Mouse (Mus musculus): ENCODE data around the gene Gpr87.

Gpr87 gene

DNA sequence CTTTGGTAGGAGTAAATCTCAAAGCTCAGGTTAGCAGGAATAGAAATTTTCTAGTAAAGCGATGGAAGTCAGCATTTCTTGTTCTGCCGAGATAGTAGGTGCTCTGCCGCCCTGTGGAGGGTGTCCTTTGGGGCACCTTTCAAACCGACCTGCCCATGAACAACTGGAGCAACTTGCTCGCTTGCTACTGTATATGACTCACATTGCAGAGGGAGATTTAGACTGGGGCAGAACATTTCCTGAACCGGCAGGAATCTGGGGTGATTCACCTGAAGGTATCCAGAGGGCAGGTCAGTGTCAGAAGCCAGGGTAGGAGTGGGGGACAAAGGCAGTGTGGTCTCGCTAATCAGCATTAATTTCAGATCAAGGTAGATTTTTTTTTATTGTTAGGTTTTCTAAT, at the start of gene Gpr87:
Gene Gpr87 (minus strand): TSS at position 167 of the 400 bp plus-strand sequence.
- no peak for DNase-seq (ENCODE audit: low spot score)

DNA sequence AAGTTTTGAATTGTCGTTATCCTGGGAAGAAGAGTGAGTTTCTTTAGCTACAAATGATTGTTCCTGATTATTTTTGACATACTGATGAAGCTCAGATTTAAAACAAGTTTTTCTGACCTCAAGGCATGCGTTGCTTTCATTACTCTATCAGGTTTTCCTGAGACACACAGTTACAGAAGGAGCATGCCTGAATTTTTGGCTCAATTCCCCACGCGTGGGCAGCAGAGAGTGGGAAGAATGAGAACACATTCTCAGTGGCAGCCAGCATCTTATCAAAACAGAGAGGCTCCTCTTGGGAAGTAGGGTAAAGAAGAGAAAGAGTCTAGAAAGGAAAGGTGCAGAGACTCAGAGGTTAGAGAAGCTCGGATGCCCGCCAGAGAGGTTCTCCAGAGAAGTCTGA, 48.5 kb upstream of the Gpr87 start:
- no peak for DNase-seq (ENCODE audit: low spot score)

DNA sequence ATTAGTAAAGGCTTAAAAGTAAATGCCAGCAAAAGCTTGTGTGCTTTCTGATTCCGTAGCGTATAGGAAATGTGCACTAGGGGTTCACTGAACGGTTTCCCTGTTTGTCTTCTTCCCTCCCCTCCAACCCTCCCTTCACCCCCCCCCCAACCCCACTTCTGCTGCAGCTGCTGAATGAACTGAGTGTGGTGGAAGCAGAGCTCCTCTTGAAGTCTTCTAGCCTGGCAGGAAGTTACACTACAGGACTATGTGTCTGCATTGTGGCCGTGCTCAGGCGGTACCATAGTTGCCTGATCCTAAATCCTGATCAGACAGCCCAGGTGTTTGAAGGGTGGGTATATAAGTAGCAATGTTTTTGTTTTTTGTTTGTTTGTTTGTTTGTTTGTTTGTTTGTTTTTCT, 40.0 kb upstream of the Gpr87 start:
- DNase-seq (ENCODE audit: low spot score) = no peak

DNA sequence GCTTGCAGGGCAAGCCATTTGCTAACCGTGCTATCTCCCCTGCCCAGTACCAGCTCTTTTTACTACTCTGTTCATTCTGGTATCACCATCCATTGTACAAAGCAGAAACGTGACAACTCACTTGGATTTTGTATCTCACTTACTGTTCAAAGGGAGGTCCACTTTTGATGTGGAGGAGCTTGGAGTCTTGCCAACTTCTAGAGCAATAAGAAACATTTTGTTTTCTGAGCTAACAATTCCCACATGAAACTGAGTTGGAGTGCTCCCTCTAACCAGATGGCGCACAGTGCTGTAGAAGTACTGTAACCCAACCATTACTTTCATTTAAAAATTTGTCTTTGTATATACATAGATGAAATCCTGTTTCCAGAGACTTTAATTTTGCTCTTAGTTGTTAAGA, 36.0 kb upstream of the Gpr87 start:
- DNase-seq (ENCODE audit: low spot score) = no peak

DNA sequence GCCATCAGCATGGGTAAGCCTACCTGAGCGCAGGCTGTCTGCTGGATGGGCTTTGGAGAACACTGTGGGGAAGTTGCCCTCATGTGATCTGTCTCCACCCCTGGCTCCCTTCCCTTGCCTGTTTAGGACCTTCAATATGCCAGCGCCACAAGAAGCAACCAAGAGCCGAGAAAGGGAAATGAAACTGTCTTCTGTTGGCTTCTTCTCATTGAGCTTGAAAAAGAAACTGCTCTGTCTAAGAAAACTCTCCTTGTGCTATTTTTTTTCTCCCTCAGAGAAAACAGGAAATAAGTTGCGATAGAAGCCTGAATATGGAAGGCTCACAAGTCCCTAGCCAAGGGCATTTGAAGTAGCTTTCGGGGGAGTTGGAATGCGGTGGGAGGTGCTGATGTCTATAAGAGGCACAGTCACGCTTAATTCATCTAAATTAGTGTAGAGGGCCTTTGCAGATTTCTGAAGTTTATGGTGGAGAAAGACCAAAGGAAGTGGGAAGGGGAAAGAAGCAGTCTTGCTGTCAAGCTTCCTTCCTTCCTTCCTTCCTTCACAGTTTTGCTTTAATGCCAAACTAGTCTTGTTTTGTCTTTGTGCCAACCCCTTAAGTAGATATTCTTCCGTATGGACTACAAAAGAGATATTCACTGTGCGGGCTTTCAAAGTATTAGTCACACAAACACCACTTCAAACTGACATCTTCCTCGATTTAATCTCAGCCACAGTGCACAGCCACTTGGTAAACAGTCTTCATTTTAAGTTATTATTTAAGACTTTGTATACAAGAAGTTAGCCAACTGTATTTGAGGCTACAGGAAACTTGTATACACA, 34.0 kb upstream of the Gpr87 start:
- DNase-seq (ENCODE audit: low spot score) = peak; percentile 7

DNA sequence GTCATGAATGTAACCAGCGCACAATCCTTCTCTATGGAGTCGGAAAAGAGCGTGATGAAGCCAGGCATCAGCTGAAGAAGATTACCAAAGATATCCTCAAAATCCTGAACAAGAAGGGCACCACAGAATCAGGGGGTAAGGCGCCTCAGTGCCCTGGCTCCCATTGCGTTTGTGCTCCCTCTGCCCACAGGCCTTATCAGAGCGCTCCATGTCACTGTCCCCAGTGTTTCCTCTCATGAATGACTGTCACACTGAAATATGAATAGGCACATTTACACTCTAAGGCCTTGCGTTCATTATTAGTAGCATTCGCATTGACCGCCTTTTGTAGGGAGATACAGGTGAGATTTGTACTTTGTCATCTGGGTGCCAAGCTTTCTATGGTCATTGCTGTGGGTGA, 32.8 kb upstream of the Gpr87 start:
- no peak for DNase-seq (ENCODE audit: low spot score)

DNA sequence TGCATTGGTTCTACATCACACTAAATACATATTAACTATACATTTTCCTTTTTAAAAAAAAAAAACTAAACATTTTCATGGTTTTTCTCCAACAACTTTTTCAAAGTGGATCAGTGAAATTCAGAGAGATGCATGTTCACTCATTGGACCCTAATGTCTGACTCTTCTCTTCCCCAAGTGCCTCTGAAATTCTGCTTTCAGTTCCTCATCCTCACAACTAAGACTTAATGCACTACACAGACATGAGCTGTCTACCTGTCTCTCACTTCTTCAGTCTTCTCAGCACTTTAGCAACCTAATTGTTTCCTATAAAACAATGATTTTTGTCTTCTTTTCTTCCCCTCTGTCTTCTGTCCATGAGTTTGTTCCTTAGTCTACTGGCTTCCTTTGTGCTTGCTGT, 30.5 kb upstream of the Gpr87 start:
- DNase-seq (ENCODE audit: low spot score) = no peak

DNA sequence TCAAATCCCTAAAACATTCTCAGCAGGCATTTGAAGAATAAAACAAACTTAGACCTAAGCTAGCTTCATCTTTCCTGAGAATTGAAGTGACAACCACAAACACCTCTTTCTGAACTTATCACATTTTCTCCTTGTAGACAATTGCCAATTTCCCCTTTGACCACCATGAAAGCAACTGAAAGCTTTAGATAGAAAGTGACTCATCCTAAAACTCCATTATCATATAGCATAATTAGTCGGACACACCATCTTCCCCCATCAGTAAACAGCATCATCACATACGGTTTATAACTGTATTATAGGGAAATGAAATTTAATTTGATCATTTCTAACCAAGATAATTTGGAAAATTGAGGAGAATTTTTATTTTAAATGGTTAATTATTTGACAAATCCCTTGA, 27.4 kb upstream of the Gpr87 start:
- no peak for DNase-seq (ENCODE audit: low spot score)

DNA sequence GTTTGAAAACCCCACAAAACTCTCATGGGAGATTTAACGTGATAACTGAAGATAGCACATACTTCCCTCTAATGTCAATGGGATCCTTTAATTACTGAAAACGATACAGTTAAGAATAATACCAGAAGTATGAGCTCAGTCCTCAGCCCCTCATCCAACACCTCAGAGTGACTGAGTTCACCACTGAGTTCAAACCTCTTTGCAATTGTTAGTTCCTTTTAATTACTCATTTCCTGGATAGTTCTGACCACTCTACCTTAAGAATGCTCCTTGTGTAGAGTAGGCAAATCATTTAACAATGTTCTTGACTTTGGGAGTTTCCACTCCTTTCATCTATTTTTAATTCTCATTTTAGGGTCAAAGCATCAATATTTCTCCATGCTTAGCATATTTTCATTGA, 24.4 kb upstream of the Gpr87 start:
- DNase-seq (ENCODE audit: low spot score) = no peak

DNA sequence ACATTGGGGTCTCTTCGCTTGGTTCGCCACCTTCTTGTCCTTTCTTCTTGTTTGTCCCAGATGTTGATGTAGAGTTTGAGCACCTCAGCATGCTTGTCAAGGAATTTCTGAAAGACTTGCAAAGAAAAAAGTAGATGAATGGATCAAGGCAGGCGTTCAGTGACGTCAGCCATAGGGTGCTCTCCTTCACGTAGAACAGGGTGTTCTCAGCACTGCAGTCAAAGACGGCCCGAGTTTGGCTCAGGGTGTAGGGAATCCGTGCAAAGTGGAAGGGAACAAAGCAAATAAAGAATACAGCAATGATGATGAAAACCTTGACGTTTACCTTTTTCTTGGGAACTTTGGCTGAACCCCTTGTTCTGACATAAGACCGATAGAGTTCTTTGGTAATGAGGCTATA, 22.3 kb upstream of the Gpr87 start:
- DNase-seq (ENCODE audit: low spot score) = no peak

DNA sequence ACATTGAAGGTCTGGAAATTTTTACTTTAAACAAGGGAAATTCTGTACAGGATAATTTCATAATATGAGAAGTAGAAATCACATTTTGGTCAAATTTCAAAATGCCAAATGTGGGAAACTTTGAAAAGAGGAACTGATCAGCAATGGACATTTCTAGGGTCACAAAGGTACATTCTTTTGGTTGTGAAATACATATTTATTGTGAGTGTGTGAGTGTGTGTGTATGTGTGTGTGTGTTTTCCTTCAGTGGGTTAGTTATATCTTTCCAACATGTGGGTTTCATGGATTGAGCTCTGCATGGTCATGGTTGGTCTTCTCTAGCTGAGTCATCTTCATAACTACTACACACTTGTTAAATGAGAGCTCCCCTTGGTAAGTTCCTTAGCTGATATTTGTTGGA, 17.5 kb upstream of the Gpr87 start:
- no peak for DNase-seq (ENCODE audit: low spot score)

DNA sequence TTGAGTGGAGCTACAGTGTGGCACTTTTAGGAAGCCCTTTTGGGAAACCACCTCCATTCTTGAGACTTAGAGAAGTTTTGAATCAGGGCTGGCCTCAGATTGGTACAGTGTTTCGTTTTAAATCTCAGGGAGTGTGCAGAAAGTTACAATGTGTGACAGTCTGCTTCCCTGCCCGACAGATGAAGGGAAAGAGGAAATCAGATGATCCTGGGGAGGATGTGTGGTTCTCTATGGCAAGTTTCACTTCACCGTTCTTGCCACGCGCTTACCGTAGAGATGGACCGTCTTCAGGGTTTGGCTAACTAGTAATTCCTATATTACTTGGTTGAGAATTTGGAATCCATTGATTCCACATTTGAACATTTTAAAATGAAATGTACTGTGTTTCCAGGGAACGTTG, 16.9 kb upstream of the Gpr87 start:
- DNase-seq (ENCODE audit: low spot score) = no peak

DNA sequence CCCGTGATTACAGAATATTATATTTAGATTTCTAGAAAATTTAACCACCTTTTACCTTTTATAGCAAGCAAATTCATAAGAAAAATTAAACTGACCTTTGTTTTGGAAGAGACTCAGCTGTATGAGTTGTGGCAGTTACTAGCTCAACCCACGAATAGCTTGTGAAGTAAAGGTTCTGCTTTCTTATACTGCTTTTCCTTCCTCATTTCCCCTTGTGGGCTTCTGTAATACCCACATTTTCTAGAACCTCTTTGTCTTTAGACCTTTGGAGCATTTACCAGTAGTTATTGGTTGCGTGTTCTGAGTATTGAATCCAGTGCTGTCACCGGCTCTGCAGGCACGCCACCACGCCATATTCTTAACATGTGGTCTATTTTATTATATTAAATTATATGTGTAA, 15.8 kb upstream of the Gpr87 start, which contains the start of gene P2ry13:
Gene P2ry13 (minus strand): TSS at position 156 of the 400 bp plus-strand sequence.
- DNase-seq (ENCODE audit: low spot score) = no peak

DNA sequence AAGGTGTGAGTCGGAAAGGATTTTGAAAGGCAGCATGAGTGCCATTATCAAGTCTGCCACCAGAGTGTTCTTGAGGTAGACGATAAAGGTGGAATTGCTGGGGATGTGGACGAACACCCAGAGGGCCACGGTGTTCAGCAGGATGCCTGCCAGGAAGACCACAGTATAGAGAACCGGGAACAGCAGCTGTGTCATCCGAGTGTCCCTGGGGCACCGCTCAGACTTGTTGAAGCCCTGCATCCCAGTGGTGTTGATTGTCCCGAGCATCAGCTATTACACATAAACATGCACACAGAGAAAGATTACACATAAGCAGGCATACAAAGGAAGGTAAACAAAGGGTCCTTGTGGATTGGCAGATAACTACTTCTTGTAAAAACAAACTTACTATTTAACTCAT, 15.2 kb upstream of the Gpr87 start:
- DNase-seq (ENCODE audit: low spot score) = no peak

DNA sequence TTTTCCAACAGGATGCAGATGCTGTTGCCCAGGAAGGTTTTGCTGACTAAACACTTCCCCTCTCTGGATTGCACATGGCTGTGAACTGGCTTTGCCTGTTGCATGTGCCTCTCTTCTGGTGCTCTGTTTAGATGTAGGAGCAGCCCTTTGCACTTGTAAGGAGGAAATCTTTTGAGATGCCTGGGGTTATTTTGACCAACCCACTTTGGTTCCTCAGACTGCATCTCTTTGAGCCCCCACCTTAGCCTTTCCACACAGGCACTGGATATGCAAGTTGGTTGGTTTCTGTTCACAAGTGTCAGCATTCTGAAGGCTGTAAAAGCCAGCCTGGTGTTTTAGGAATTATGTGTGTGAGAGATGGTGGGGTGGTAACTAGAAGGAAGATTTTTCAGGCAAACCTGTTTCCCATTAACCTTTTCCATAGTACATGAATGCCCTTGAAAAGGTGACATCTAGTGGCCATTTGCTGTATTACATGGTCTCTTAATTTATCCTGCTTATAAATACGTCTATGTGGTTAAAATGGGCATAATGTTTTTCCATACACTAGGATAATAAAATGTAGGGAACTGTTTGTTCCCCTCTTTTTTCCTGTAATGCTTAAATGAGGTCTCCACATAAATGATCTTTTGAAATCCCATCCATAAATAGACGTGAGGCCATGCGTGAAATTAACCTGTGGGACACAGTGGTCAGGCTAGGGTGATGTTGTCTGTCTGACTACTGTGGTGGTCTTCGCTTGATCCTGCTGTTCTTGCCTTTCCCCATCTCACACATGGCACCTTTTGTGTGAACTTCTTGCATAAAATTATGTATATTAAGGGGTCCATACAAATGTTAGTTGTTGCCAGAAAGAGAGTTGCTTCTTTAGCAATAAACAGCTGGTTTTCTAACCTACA, 14.0 kb upstream of the Gpr87 start:
- peak; percentile 83 for DNase-seq (ENCODE audit: low spot score)

DNA sequence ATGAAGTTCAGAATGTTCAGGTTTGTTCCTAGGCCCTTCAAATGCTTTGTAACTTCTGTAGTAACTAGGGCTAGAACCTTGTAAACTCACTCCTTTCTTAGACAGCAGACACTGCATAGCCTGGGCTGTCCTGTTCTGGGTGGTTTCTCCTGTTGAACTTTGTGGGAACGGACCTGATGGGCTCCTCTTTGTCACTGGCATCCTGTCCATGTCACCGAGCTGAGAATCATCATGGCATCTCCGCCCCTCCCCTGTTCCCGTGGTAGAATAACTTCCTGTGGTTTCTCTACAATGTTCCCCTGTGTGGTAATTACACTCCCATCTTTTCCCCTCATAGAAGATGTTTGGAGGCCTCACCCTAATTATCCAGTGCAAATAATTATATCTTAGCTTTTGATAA, 11.0 kb upstream of the Gpr87 start:
- DNase-seq (ENCODE audit: low spot score) = no peak

DNA sequence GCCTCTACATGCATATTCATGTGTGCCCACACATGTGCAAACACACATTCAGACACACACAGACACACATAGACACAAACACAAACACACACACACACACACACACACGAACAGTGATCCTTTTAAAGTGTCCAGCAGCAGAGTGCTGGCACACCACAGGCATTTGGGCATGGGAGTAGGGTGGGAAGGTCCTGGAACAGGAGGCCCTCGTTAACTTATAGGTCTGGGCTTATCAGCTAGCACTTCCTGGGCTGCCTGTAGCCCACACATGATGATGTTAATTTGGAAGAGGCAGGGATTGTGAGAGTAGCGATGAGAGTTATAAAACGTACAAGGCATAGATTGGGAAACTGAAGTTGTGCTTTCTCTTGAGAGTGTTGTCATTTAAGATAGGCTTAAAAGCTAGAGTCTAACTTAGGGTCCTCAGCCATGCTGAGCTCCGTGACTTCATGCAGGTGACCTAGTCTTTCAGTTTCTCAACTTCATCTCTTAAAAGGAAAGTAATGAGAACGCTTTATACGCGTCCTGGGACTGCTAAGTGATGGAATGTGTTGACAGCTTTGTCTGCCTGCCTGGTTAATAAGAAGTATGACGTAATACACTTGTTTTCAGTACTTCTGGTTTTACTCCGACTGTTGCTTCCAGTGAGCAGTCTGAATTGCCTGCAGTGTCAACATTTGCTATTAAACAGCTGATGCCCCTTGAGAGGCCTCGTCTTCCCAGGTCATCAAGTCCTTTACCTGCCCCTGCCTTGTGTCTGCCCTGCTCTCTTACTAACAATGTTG, 10.0 kb upstream of the Gpr87 start:
- peak; percentile 49 for DNase-seq (ENCODE audit: low spot score)

DNA sequence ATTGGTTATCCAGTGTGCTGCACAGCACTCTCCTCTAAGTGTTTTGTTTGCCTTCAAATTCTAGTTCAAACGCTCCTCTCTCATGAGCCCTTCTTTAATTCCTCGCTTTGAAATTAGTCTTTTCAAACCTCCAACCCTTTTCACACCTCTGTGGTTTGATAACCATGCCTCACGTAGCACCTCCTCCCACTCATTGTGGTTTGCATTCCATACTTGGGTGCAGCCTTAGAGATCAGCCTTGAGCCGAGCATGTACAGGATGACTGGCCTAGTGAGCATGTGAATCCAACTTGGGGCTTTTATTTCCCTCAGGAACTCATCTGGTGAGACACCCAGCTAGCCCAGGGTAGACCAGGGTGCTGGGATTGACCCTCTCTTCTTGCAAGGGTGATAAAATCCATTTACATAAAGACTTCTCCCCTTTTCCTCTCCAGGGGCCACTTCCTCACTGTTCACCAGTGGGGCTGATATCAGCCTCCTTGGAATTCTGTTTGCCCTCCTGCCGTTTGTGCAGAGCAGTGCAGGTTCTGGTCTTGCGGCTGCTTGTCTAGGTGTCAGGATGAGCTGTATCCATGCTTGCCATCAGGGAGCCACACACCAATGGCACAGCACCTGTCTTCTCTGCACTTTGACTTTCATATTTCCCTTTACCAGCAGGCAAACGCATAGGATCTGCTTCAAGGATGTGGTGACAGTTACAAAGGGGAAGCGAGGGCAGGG, 9.1 kb upstream of the Gpr87 start:
- DNase-seq (ENCODE audit: low spot score) = no peak

DNA sequence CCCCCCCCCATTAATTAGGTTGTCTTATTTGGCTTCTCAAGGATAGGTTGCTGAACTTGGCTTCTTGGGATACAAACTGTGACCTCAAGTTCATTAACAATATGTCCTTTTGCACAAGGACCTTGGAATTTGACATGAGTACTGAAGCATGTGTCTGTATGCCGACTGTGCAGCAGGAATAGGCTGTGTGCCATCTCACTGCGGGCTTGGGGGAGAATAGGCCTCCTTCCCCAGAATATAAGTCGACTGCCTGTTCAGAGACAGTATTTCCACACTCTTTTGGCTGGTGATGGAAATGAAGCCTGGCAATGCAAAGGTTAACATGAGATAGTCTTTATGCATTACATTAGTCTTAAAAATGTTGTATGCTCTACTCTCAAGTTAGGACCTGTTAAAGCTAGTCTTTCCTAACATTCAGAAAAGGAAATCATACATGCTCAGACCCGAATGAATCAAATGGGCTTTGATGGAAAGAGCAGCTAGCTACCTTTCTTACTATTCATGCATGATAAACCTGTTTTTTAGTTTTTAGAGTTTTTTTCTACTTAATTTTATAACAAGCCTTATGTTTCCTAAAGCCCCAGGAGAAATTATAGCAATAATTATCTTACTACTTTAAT, 2.5 kb upstream of the Gpr87 start:
- no peak for DNase-seq (ENCODE audit: low spot score)

DNA sequence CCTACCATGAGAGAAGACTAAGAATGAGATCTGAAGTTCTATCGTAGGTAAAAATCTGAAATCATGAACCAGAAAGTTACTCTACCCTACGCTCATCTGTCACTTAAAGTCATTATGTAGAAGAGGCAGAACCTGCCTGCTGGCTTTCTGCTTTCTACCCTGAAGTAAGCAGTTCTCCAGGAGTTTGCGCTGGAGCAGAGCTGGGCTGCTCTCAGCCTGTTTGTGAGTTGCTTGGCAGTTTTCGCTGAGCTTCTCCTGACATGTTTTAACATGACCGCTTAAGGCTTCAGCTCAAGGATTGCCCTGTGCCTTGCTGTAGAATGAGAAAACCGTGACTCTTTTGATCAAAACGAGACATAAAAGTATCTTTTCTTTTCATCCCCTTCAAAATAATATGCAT, 805 bp downstream of the Gpr87 start:
- no peak for DNase-seq (ENCODE audit: low spot score)

DNA sequence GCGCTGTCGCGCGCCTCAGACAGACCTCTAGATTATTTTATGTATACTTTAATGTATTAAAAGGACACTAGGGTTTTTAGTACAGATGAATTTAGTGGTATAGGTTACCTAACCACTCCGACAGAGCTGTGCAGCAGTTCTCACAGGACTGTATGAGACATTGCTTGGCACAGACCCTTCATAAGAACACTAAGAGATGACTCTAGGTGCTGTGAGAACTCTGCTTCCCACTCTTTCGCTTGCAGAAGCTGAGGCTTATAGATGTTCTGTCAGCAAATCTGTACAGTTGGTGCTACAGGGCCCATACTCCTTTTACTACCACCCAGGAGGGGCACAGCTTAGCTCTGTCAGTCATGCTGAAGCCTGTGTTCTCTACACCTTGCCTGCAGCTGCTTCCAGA, 3.2 kb downstream of the Gpr87 start:
- DNase-seq (ENCODE audit: low spot score) = no peak
